Mouse (Mus musculus) CD4-positive naive resting alpha-beta T cell, adult 57 days (primary cell): ENCODE results near the gene Platr17. TPM values are rescaled to one million over a fixed set of nuclear protein-coding genes. Genes with fewer than 3 reads are reported as not detected.

Source experiments
- total RNA-seq: library from RNA; stranded (reverse); gene quantifications from one replicate; pipeline ENCODE4 v1.2.4, GENCODE M21; 2023

The Platr17 gene
- total RNA-seq, result 2.3 TPM

GRCm38 (mm10) chr17:33904835-33905234 is at the start of gene Platr17:
Gene Platr17, plus strand, starts transcription at chr17:33905135.

GRCm38 (mm10) chr17:33873537-33873936 is 31.4 kb upstream of the Platr17 start, which contains the start of gene Gm7029:
Gene Gm7029, plus strand, starts transcription at chr17:33873837.

GRCm38 (mm10) chr17:33890533-33891059 is 14.3 kb upstream of the Platr17 start, which contains the start of gene Kifc1:
Gene Kifc1, minus strand, starts transcription at chr17:33890661.

GRCm38 (mm10) chr17:33909077-33909868 is 4.3 kb downstream of the Platr17 start, which contains the start of gene Daxx:
Gene Daxx, plus strand, starts transcription at chr17:33909414.

GRCm38 (mm10) chr17:33915671-33916250 is 10.8 kb downstream of the Platr17 start, which contains the start of the genes Tapbp and Zbtb22:
Gene Tapbp, plus strand, starts transcription at chr17:33915899.
Gene Zbtb22, plus strand, starts transcription at chr17:33915904.

GRCm38 (mm10) chr17:33929371-33930279 is 24.7 kb downstream of the Platr17 start, which contains the start of gene Rgl2:
Gene Rgl2, plus strand, starts transcription at chr17:33929543.

GRCm38 (mm10) chr17:33940206-33940805 is 35.4 kb downstream of the Platr17 start, which contains the start of the genes Pfdn6 and Wdr46:
Gene Pfdn6, minus strand, starts transcription at chr17:33940343.
Gene Wdr46, plus strand, starts transcription at chr17:33940660.

GRCm38 (mm10) chr17:33951021-33951946 is 46.3 kb downstream of the Platr17 start, which contains the start of gene B3galt4:
Gene B3galt4, minus strand, starts transcription at chr17:33951488.

GRCm38 (mm10) chr17:33955555-33956214 is 50.8 kb downstream of the Platr17 start, which contains the start of the genes Vps52 and Rps18:
Gene Vps52, plus strand, starts transcription at chr17:33955812.
Gene Rps18, minus strand, starts transcription at chr17:33956001.

Other genes starting within 250 kb of the Platr17 start
- gene Hnrnpm, start 218.3 kb upstream of the Platr17 start, total RNA-seq, result 342 TPM
- gene March2, start 186.5 kb upstream of the Platr17 start, total RNA-seq, result 59.5 TPM
- gene Rab11b, start 144.6 kb upstream of the Platr17 start, total RNA-seq, result 213 TPM
- 1.1 TPM for gene Angptl4, start 123.3 kb upstream of the Platr17 start, total RNA-seq
- gene Kank3, start 94.6 kb upstream of the Platr17 start, total RNA-seq, result 1.9 TPM
- 5,043 TPM for gene Rps28, start 80.6 kb upstream of the Platr17 start, total RNA-seq
- gene Ndufa7, start 80.6 kb upstream of the Platr17 start, total RNA-seq, result 121 TPM
- 8.2 TPM for gene Cd320, start 62.0 kb upstream of the Platr17 start, total RNA-seq
- gene Gm7029, start 31.3 kb upstream of the Platr17 start, total RNA-seq, result not detected
- 11.2 TPM for gene Kifc1, start 14.5 kb upstream of the Platr17 start, total RNA-seq
- gene Daxx, start 4.3 kb downstream of the Platr17 start, total RNA-seq, result 68.7 TPM
- gene Tapbp, start 10.8 kb downstream of the Platr17 start, total RNA-seq, result 309 TPM
- 29.6 TPM for gene Zbtb22, start 10.8 kb downstream of the Platr17 start, total RNA-seq
- 187 TPM for gene Rgl2, start 24.4 kb downstream of the Platr17 start, total RNA-seq
- gene Pfdn6, start 35.2 kb downstream of the Platr17 start, total RNA-seq, result 61.6 TPM
- 60.7 TPM for gene Wdr46, start 35.5 kb downstream of the Platr17 start, total RNA-seq
- 14.8 TPM for gene B3galt4, start 46.4 kb downstream of the Platr17 start, total RNA-seq
- 55.2 TPM for gene Vps52, start 50.7 kb downstream of the Platr17 start, total RNA-seq
- 2,022 TPM for gene Rps18, start 50.9 kb downstream of the Platr17 start, total RNA-seq
- 4,746 TPM for gene H2-K1, start 95.2 kb downstream of the Platr17 start, total RNA-seq
- gene Ring1, start 119.5 kb downstream of the Platr17 start, total RNA-seq, result 26.4 TPM
- gene H2-Ke6, start 122.9 kb downstream of the Platr17 start, total RNA-seq, result 130 TPM
- 107 TPM for gene Slc39a7, start 126.5 kb downstream of the Platr17 start, total RNA-seq
- gene Rxrb, start 126.7 kb downstream of the Platr17 start, total RNA-seq, result 109 TPM
- 40.9 TPM for gene Col11a2, start 134.3 kb downstream of the Platr17 start, total RNA-seq
- 8.9 TPM for gene H2-Oa, start 187.2 kb downstream of the Platr17 start, total RNA-seq
- 41.5 TPM for gene H2-DMa, start 214.4 kb downstream of the Platr17 start, total RNA-seq
- gene Brd2, start 217.5 kb downstream of the Platr17 start, total RNA-seq, result 400 TPM
- gene H2-DMb2, start 238.2 kb downstream of the Platr17 start, total RNA-seq, result 40.5 TPM
- gene H2-DMb1, start 247.9 kb downstream of the Platr17 start, total RNA-seq, result 26.0 TPM